Mouse (Mus musculus): ENCODE measurements around the gene Hmg20b. TPM values are rescaled to one million over a fixed set of nuclear protein-coding genes. Genes with fewer than 3 reads are reported as not detected.

The Hmg20b gene
- polyA plus RNA-seq, 1 experiment: 89.0 TPM

- H3K79me3 ChIP-seq (ENCODE audit: low read depth): peaks cover 2% of the 10 kb centered on the region
- no peak overlapping the region for H3K4me3 ChIP-seq (ENCODE audit: insufficient read depth, poor library complexity, severe bottlenecking)
- no peak overlapping the region for H3ac ChIP-seq (ENCODE audit: control insufficient read depth, insufficient read length, low read depth)
- no peaks in the 10 kb centered on the region for H3K27me3 ChIP-seq (ENCODE audit: control insufficient read depth, insufficient read depth, insufficient read length)
- TF ChIP-seq MYOG (IDR thresholded peaks at IDR 0.05; ENCODE audit: control insufficient read depth, extremely low read depth, insufficient read length): no peak
- no peak for TF ChIP-seq MAX (IDR thresholded peaks at IDR 0.05)
- TF ChIP-seq CTCF (IDR thresholded peaks at IDR 0.05; ENCODE audit: control insufficient read depth, insufficient read depth, insufficient read length): no peak
- no peak for TF ChIP-seq CEBPB (IDR thresholded peaks at IDR 0.05; ENCODE audit: low read depth)
- no peak for TF ChIP-seq FOSL1 (IDR thresholded peaks at IDR 0.05; ENCODE audit: insufficient read depth, low read length, poor library complexity, severe bottlenecking)
- TF ChIP-seq USF1 (IDR thresholded peaks at IDR 0.05; ENCODE audit: low read depth): no peak
- TF ChIP-seq MYOD1 (IDR thresholded peaks at IDR 0.05; ENCODE audit: control insufficient read depth, insufficient read length, low read depth): no peak
- peaks cover 52% of the 10 kb centered on the region for H3K36me3 ChIP-seq (ENCODE audit: control insufficient read depth, insufficient read depth)
- H3K79me2 ChIP-seq (ENCODE audit: control insufficient read depth, insufficient read depth): peaks cover 10% of the 10 kb centered on the region
These were observed 16.9 kb upstream of the Hmg20b start for GRCm38 (mm10) chr10:81367207-81367495.

- H3ac ChIP-seq (ENCODE audit: control insufficient read depth, insufficient read length, low read depth): no peak overlapping the region
- no peaks in the 10 kb centered on the region for H3K79me3 ChIP-seq (ENCODE audit: low read depth)
- no peak overlapping the region for H3K4me3 ChIP-seq (ENCODE audit: insufficient read depth, poor library complexity, severe bottlenecking)
- H3K36me3 ChIP-seq (ENCODE audit: control insufficient read depth, insufficient read depth): peaks cover 50% of the 10 kb centered on the region
- no peaks in the 10 kb centered on the region for H3K27me3 ChIP-seq (ENCODE audit: control insufficient read depth, insufficient read depth, insufficient read length)
- TF ChIP-seq FOSL1 (IDR thresholded peaks at IDR 0.05; ENCODE audit: insufficient read depth, low read length, poor library complexity, severe bottlenecking) (no peak), MYOD1 (IDR thresholded peaks at IDR 0.05; ENCODE audit: control insufficient read depth, insufficient read length, low read depth) (no peak), CTCF (IDR thresholded peaks at IDR 0.05; ENCODE audit: control insufficient read depth, insufficient read depth, insufficient read length) (no peak), MYOG (IDR thresholded peaks at IDR 0.05; ENCODE audit: control insufficient read depth, extremely low read depth, insufficient read length) (no peak), USF1 (IDR thresholded peaks at IDR 0.05; ENCODE audit: low read depth) (no peak)
- H3K79me2 ChIP-seq (ENCODE audit: control insufficient read depth, insufficient read depth): peaks cover 5% of the 10 kb centered on the region
These were observed 16.4 kb upstream of the Hmg20b start for GRCm38 (mm10) chr10:81366477-81367206.

DNA sequence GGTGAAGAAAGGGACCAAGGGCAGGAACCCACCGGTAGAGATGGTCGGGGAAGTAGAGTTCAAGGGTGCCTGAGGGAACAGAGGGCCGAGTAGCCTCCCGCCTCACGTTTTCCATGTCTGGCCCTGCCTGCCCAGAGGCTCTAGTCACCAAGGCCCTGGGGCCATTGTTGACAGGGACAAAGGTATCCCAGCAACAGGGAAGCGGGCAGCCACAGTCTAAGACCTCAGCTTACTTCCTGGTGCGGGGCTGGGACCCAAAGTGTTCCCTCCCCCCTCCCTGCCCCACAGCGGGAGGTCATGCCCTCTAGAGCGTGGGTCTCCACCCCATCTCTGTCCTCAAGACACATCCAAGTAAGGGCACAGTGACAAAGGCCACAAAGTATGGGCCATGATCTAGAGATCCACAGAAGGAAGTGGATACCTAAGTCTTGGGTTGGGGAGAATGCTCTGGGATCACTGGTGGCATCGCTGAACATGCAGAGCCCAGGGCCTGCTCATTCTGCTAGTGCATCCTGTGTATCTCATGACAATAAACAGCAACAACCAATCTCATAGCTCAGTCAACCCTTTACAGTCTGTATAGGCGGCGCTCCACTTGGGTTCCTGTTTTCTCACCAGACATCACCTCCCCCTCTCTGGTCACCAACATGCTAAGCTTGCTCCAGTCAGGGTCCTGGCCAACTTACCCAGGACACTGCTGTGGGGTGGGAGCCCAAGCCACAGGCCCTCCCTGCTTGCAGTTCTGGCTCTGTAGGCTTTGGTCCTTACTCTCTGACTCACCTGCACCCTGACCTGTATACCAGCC is 15.6 kb upstream of the Hmg20b start, which contains the start of gene 4930404N11Rik:
Gene 4930404N11Rik (minus strand): TSS at position 145 of the 805 bp plus-strand sequence.
- Histone ChIP-seq H3ac (ENCODE audit: control insufficient read depth, insufficient read length, low read depth) (no peak within 1 kb of the TSS), H3K27me3 (ENCODE audit: control insufficient read depth, insufficient read depth, insufficient read length) (no peaks in the 10 kb centered on the region), H3K36me3 (ENCODE audit: control insufficient read depth, insufficient read depth) (peaks cover 50% of the 10 kb centered on the region), H3K4me3 (ENCODE audit: insufficient read depth, poor library complexity, severe bottlenecking) (no peak within 1 kb of the TSS), H3K79me2 (ENCODE audit: control insufficient read depth, insufficient read depth) (no peaks in the 10 kb centered on the region), H3K79me3 (ENCODE audit: low read depth) (no peaks in the 10 kb centered on the region)
- TF ChIP-seq CEBPB (IDR thresholded peaks at IDR 0.05; ENCODE audit: low read depth): no peak
- TF ChIP-seq MYOD1 (IDR thresholded peaks at IDR 0.05; ENCODE audit: control insufficient read depth, insufficient read length, low read depth): no peak

GRCm38 (mm10) chr10:81365073-81365472 is 14.8 kb upstream of the Hmg20b start:
- Histone ChIP-seq H3K79me2 (ENCODE audit: control insufficient read depth, insufficient read depth) (no peaks in the 10 kb centered on the region), H3ac (ENCODE audit: control insufficient read depth, insufficient read length, low read depth) (no peak overlapping the region), H3K27me3 (ENCODE audit: control insufficient read depth, insufficient read depth, insufficient read length) (no peaks in the 10 kb centered on the region), H3K79me3 (ENCODE audit: low read depth) (no peaks in the 10 kb centered on the region), H3K36me3 (ENCODE audit: control insufficient read depth, insufficient read depth) (peaks cover 46% of the 10 kb centered on the region), H3K4me3 (ENCODE audit: insufficient read depth, poor library complexity, severe bottlenecking) (no peak overlapping the region)
- TF ChIP-seq FOSL1 (IDR thresholded peaks at IDR 0.05; ENCODE audit: insufficient read depth, low read length, poor library complexity, severe bottlenecking) (no peak), MAX (IDR thresholded peaks at IDR 0.05) (no peak), CTCF (IDR thresholded peaks at IDR 0.05; ENCODE audit: control insufficient read depth, insufficient read depth, insufficient read length) (no peak), MYOG (IDR thresholded peaks at IDR 0.05; ENCODE audit: control insufficient read depth, extremely low read depth, insufficient read length) (no peak), CEBPB (IDR thresholded peaks at IDR 0.05; ENCODE audit: low read depth) (no peak)

DNA sequence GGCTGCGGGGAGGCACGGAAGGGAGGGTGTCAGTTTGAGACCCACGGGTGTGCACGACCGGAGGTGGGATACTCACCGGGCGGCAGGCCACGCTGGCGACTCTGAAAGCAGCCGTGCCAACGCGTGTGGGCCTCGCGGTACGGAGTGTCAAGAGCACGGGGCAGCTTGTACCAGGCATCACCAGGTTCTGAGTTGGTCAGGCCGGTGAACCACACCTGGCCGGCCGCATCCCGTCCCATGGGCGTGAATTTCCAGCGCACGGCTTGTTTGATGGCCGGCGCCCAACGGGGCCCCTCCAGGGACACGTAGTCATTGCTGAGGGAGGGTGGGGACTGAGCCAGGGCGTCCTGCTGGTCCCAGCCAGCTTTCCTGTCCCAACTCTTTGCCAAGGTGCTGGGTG is 14.4 kb upstream of the Hmg20b start:
- Histone ChIP-seq H3K79me2 (ENCODE audit: control insufficient read depth, insufficient read depth) (no peaks in the 10 kb centered on the region), H3ac (ENCODE audit: control insufficient read depth, insufficient read length, low read depth) (no peak overlapping the region), H3K36me3 (ENCODE audit: control insufficient read depth, insufficient read depth) (peaks cover 42% of the 10 kb centered on the region), H3K4me3 (ENCODE audit: insufficient read depth, poor library complexity, severe bottlenecking) (no peak overlapping the region), H3K27me3 (ENCODE audit: control insufficient read depth, insufficient read depth, insufficient read length) (no peaks in the 10 kb centered on the region), H3K79me3 (ENCODE audit: low read depth) (no peaks in the 10 kb centered on the region)
- no peak for TF ChIP-seq CTCF (IDR thresholded peaks at IDR 0.05; ENCODE audit: control insufficient read depth, insufficient read depth, insufficient read length)
- no peak for TF ChIP-seq MAX (IDR thresholded peaks at IDR 0.05)
- no peak for TF ChIP-seq FOSL1 (IDR thresholded peaks at IDR 0.05; ENCODE audit: insufficient read depth, low read length, poor library complexity, severe bottlenecking)
- no peak for TF ChIP-seq MYOD1 (IDR thresholded peaks at IDR 0.05; ENCODE audit: control insufficient read depth, insufficient read length, low read depth)
- TF ChIP-seq CEBPB (IDR thresholded peaks at IDR 0.05; ENCODE audit: low read depth): no peak
- TF ChIP-seq MYOG (IDR thresholded peaks at IDR 0.05; ENCODE audit: control insufficient read depth, extremely low read depth, insufficient read length): no peak
- no peak for TF ChIP-seq USF1 (IDR thresholded peaks at IDR 0.05; ENCODE audit: low read depth)
